Mouse (Mus musculus): ENCODE results near the gene Hba-x.
"Not testable (repeated sequence)": the region's sequence is repeated elsewhere in the genome, so short reads cannot be mapped to it uniquely, and the experiment has no call there.

The Hba-x gene

DNA sequence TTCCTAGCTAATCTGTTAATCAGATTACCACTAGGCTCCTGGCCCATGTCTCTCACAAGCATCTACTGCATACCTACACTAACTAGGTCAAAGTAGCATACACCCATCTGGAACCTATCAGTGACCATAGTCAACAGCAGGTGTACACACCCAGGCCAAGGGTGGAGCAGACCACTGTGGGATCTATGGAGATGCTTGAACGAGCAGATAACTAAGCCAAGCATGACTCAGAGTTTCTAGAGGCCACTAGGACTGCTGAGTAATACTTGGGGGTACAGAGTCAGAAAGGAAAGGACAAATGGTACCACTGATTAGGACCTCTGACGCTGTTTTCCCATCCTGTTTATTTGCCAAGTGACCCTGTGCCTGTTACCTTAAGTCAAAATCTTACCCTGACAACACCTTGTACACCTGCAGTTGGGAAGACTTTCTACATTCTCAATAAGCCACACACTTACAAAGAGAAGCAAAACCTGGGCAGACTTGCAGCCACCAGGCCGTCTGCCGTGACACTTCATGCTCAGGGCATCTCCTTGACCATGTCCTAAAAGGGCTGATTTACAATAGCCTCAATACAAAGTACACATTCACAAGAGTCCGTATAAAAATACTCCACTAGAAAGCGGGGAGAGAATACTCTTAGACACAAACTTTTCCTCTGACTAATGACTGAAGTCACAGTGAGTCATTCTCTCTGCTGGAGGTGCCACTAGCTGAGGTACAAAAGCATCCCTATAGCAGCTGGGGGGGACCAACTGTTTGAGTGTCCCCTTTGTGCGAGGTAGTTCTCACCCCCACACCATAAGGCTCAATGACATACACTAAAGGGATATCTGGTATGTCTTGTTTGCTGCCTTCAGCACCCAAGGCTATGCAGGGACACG, 25.1 kb upstream of the Hba-x start:
- no peak for DNase-seq (ENCODE audit: low read depth, low spot score)

DNA sequence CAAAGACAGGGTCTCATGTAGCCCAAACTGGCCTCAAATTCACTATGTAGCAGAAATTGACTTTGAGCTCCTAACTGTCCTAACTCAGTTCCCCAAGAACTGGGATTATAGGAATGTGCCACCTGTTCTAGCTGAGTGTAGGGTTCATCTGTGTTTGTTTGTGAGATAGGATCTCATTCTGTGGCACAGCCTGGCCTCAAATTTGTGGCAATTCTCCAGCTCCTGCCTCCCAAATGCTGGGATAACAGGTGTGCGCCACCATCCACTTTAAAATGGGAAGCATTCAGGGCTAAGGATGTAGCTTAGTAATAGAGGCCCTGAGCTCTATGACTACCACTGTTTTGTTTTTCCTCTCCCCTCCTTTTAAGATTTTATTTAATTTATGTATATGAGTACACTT, 23.1 kb upstream of the Hba-x start:
- no peak for DNase-seq (ENCODE audit: low read depth, low spot score)

DNA sequence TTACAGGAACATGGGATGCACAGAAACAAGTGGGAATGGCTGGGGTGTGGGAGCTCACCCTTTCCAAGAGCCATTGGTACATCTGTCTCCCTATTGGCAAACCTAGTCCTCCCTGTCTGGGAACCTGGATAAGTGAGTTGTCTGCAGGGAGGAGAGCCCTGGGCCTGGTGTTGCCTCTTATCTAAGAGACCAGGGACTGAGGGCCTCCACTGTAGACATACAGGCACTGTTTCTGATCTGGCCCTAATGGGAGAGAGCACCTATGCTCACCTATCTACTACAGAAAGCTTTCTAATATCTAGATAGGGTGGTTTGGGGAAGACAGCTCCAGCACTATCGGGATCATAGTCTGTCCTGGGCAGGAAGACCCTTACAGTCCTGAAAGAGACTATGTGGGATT, 20.1 kb upstream of the Hba-x start:
- DNase-seq (ENCODE audit: low read depth, low spot score) = no peak

DNA sequence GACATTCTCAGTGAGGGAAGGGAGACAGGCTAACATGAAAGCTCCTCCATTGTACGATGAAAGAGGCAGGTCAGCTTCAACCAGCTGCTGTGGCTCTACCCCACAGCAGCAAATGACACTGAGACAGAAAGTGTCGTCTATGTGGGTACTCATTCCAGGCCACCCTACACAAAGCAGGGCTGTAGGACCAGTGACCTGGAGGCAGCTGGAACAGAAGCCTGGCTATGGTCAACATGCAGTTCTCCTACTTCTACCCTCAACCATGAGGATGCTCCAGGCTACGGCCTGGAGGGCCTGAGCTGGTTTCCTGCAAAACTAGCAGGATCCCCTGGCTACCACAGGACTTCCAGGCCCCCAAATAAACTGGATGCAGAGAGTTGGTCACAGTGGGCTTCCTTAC, 19.6 kb upstream of the Hba-x start:
- DNase-seq (ENCODE audit: low read depth, low spot score) = no peak

DNA sequence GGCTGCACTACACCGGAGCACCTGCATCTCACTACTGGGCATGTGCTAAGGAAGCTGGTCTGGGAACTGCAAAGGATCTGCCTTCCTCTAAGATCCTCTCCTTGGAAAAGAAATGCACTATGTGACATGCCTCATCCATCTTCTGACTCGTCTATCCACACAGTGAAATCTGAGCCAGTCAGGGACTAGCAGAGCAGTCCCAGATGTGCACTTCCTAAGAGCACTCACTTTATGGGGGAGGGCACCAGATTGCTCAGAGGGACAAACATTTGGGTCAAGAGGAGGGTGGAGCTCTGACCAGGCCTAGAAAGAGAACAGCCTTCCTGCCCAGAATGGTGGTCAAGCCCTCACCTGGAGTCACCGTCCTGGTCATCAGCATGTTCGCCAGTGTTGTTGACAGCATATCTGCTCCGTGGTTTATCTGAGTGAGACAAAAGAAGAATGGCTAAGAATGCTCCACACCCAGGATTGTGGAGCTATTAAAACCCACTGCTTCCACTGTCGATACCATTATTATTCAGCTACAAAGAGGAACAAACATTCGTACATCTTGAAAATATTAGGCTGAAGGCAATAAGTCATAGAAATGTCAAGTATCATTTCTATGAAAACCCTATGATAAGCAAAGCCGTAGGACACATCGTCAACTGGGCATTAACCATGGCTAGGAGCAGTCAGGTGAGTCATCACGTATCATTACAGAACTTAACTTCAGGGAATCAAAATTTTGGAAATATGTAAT, 13.4 kb upstream of the Hba-x start:
- no peak for DNase-seq (ENCODE audit: low read depth, low spot score)

DNA sequence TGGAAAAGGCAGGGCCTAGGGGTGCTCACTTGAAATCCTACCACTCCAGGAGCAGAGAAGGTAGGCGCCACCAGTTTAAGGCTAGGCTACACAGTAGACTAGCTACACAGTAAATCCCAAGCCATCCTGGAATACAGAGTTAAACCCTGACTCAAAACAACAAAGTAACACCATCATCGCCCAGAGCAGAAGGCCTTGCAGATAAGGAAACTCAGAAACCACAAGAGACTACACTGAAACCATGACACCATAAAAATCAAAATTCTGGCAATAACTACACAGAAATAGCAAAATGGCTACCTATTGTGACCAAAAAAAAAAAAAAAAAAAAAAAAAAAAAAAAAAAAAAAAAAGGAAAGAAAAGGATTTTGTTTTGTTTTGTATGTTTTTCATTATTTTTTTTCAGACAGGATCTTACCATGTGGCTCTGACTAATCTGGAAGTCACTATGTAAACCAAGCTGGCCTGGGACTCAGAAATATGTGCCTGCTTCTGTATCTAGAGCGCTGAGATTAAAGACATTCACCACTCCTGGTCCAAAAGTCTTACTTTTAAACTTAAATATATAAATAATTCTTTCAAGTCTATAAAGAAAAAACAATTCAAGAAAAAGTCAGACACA, 11.0 kb upstream of the Hba-x start:
- no peak for DNase-seq (ENCODE audit: low read depth, low spot score)

DNA sequence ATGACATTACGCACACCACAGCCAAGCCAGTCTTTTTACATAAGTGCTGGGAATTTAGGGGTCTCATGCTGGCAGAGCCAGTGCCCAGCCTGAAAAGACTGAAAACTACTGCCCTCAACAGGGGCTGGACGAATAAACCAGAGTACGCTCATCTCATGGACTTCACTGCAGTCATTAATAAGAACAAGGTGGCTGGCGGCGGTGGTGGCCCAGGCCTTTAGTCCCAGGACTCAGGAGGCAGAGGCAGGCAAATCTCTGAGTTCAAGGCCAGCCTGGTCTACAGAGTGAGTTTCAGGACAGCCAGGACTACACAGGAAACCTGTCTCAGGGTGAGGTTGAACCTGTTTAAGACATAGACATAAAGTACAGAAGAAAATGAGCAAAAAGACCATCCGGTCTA, 10.0 kb upstream of the Hba-x start:
- DNase-seq (ENCODE audit: low read depth, low spot score) = no peak

DNA sequence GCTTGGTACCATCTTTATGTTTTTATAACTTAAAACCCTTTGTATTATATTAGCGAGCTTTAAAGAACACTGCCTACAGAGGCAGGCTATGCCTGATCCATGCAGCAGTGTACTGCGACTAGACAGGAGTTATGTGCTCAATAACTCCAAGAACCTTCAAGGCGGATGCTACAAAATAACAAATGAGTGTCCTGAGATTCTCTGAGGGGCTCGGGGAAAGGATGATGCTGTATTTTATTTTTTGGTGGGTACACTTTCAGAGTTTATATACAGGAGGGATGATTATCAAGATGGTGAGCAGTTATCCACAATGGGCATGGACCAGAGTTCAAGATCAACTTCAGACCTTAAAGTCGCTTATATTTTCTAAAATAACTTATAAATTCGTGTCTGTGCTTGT, 9.4 kb upstream of the Hba-x start:
- DNase-seq (ENCODE audit: low read depth, low spot score) = no peak

DNA sequence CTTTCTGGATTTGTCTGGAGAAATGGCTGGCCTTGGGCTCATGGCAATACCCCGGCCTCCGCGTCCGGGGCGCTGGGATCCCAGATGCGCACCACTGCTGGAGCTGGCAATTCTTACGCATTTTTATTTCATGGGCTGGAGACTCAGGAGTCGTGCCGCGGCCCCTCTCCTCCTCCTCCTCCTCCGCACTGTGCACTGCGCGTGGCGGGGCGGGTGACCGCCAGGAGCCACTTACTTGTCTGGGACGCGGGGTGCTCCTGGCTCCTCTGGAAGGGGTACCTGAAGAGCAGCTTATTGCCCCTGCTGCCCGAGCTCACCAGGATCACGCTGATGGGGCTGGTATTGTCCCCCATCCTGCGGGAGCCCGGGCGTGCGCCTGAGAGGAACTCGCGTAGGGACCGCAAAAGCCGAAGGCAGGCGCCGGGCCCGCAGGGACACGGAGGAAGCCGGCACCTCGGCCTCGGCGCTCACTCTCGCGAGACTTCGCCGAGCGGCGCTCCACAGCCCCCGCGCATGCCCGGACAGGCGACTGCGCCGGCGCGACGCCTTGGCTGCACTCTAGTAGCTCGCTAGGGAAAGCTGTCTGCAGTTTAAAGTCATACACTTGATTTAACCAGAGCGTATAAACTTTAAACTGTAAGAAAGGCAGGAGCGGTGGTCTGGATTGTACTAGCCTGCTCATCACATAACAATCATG, 8.9 kb upstream of the Hba-x start, which contains the start of gene Nprl3:
TSS of gene Nprl3 (minus strand) at position 520 of the 697 bp plus-strand sequence.
- DNase-seq (ENCODE audit: low read depth, low spot score) = peak; percentile 95

DNA sequence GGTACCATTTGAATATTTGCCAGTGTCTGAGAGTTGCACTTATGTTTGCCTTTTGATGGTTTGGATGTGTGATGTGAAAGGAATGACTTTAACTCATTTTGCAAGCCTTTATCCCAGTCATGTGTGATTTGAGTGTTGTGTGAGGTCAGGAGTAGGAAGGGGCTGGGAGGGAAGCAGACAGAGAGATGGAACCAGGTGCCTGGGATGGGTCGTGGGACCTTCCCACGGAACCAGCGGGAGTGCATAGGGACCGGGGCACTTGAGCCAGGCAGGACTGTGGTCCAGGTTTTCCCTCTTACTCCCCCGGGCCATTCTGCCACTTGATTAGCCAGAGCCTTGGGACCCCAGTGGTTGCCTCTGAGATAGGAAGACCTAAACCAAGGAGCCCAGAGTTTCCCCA, 8.2 kb upstream of the Hba-x start:
- DNase-seq (ENCODE audit: low read depth, low spot score) = no peak

DNA sequence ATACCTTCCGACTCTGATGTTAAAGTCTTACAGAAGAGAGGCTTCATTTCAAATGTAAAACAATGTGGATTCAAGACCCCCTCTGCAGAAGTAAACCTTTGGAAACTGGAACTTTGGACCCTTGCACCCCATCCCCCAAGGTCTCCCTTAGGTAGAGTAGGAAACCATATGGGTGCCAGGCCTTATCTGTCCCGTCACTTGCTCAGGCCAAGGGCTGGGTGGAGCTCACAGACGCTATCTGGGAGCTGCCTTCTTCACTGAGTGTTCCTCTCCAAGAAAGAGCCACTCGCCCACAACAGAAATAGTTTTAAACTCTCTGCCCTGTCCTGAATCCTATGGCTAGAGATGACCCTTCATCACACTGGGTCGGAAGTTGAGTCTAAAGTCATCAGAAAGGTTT, 7.2 kb upstream of the Hba-x start:
- DNase-seq (ENCODE audit: low read depth, low spot score) = no peak

DNA sequence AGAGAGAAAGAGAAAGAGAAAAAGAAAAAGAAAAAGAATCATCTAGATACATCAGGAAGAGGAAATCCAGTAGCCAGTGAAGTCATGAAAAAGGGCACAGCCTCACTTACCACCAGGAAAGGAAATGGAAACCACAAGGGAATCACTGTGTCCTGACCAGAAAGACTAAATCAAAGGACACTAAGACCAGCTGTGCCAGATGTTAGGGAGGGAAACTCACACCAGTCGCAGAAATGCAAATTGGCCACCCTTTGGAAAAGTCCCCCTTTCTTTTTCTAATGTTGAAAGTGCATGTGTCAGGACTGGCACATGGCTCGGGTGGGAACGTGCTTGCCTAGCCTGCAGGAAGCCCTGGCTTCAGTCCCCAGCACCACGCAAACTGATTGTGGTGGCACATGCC, 5.0 kb upstream of the Hba-x start:
- no peak for DNase-seq (ENCODE audit: low read depth, low spot score)

DNA sequence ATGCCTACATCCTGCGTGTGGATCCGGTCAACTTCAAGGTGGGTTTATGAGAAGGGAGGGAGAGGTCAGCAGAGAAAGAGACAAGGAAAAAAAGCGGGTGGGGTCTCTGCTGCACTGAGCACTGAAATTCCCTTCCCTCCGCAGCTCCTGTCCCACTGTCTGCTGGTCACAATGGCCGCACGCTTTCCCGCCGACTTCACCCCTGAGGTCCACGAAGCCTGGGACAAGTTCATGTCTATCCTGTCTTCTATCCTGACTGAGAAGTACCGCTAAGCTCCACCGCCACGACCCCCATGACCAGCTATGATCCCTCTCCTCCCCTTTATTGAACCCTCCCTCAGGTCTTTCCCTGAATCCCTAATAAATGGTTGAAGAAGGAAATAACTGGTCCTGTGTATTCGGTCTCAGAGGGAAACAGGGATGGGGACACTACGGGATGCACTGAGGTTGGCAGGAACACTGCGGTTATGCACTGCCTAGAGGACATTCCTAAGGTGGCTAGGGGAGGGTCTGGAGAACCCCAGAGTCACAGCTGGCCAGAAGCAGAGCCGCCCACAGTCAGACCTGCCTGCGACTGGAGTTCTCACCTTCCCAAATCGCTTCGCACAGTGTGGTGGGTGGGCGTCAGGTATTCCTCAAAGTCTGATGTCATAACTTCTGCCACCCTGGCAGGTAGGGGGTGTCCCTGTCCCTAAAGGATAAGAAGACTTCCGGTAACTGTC, 1.7 kb downstream of the Hba-x start:
- no peak for DNase-seq (ENCODE audit: low read depth, low spot score)

DNA sequence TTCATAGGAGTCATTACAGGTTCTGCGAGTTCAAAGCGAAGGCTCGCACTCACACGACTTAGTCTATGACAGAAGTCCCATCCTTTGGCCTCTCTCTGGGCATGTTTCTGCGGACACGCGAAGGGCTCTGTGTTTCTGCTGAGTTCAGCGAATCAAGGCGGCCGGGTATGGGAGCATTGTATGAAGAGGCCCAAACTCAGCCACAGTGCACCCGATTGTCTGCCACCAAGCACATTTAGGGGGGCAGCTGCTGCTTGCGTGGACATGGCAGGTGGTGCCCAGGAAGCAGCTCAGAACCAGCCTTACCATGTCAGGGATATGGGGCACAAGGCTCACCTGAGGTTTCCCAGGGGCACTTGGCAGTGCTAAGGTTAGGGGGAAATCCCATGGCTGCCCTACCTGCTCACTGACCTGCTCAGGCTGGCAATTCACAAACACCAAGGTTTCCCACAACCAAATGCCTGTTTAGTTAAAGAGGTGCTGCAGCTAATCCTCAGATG, 2.3 kb downstream of the Hba-x start:
- DNase-seq (ENCODE audit: low read depth, low spot score) = no peak

DNA sequence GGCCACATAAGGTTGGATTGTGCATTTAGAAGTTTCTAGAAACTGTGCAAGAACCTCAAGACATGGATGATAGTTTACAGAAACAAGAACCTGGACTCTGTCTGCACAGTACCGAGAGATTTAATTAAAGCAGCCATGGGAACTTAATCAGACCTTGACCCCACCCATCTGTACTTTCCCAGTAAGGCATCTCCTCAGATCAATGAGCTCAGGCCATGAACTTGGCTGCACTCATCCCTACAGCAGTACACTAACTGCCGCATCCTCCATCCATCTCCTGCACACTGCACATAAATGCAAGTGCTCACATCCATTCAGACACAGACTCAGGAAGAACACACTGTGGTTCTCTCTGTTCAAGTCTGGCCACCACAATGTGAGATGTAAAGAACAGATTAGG, 4.4 kb downstream of the Hba-x start:
- DNase-seq (ENCODE audit: low read depth, low spot score) = no peak

DNA sequence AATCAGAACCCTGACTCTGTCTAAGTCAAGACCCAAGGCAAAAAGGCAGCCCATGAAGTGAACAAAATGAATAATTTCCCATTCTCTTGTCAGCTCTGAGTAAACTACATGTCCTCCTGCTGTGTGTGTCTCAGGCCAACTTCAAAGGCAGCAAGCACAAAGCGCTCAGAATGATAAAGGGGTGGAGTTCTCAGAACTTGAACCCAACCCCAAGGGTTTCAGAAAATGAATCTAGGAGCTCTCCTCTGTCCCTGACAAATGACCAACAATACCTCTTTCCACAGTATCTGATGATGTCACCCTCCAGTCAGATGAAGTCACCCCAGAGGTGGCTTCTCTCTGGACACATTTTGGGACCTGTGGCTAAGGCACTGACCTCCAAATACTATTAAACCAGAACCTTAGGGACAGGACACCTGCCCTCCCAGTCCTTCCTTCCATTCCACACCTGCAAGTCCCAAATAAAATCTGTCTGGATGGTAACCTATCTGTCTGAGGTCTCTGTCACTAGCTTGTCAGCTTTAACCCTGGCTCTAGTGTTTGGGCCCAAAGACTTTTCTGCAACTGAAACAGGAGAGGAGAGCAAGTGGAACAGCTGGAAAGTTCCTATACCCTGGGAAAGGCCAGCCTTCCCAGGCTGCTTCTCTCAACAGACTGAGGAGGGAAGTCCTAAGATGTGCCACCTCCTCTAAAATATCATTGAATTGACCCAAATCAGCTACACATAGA, 5.4 kb downstream of the Hba-x start:
- DNase-seq (ENCODE audit: low read depth, low spot score) = no peak

DNA sequence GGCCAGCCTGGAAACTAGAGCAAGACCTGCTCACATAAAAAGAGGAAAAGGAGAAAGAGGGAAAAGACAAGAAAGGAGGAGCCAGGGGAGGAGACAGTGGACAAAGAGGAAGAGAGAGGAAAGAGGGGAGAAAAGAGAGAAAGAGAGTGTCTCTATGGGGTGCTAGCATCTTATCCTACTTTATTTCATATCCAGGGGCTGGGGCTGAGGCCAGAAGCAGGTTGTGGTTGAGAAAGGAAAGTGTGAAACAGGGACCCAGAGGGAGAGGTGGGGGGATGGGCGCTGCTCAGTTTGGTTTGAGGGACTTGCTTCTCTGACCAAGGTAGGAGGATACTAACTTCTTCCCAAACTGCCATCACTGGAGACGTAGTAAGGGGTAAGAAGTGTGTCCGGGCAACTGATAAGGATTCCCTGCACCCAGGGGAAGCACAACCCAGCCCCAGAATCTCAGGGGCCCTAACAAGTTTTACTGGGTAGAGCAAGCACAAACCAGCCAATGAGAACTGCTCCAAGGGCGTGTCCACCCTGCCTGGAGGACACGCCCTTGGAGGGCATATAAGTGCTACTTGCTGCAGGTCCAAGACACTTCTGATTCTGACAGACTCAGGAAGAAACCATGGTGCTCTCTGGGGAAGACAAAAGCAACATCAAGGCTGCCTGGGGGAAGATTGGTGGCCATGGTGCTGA, 7.0 kb downstream of the Hba-x start, which contains the start of gene Hba-a1:
TSS of gene Hba-a1 (plus strand) at position 421 of the 687 bp plus-strand sequence.
- not testable (repeated sequence) for DNase-seq (ENCODE audit: low read depth, low spot score)

DNA sequence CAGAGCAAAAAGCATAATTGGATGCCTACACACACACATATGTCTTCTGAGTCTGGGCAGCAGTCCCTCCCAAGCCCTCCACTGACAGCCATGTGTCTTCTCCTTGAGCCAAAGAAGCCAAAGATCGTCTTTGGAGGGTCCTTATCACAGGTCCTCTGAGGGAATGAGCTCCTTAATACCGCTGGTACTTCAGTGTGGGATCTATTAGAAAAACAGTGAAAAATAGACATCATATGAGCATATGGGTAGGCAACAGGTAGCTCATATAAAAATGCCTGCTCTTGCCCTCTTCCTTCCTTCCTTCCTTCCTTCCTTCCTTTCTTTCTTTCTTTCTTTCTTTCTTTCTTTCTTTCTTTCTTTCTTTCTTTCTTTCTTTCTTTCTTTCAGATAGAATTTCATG, 8.4 kb downstream of the Hba-x start:
- DNase-seq (ENCODE audit: low read depth, low spot score) = not testable (repeated sequence)

DNA sequence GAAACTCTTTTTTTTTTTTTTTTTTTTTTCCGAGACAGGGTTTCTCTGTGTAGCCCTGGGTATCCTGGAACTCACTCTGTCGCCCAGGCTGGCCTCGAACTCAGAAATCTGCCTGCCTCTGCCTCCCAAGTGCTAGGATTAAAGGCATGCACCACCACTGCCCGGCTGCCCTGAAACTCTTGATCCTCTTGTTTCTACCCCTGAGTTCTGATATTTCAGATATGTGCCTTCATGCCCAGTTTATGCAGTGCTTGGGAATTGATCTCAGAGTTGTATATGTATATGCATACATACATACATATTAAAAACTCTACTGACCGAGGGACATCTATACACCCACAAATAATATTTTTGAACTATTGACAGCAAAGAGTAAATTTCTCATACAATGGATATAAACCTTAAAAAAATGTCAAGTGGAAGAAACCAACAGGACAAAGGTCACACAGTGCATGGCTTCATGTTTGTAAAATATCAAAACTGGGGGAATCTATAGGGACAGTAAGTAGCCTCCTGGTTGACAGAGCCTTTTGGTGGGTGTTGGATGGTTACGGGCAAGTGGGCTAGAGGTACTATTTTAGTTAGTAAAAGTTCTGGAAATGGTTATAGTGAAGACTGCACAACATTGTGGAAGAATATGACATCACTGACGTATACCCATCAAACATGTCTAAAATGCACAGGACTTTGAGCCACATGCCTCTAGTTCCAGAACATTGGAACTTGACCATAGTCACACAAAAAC, 9.0 kb downstream of the Hba-x start:
- DNase-seq (ENCODE audit: low read depth, low spot score) = no peak

Measured in skeletal muscle tissue, adult 2 months (tissue).